Mouse (Mus musculus) liver, embryonic 16.5 days (tissue): ENCODE measurements around the gene Tldc1. TPM values are rescaled to one million over a fixed set of nuclear protein-coding genes. Genes with fewer than 3 reads are reported as not detected.

Experiments
- ATAC-seq: fragments of 200-750 bp; cut with Nextera tagmentation; 2 replicates; pipeline ENCODE4 v1.8.0; 2017; ENCODE audit warnings: low read depth, mild to moderate bottlenecking, moderate number of reproducible peaks, moderate library complexity
- H3K27ac ChIP-seq: fragments of 300-500 bp; sonication (generic); 2 replicates; pipeline ENCODE4 v1.5.1; 2014; ENCODE audit warnings: mild to moderate bottlenecking, low read length
- H3K27me3 ChIP-seq: fragments of 300-500 bp; sonication (generic); 2 replicates; pipeline ENCODE4 v1.6.1; 2014; ENCODE audit warnings: low read depth, low read length, mixed read lengths; ENCODE audit not compliant: control insufficient read depth, insufficient read depth
- H3K36me3 ChIP-seq: fragments of 300-500 bp; sonication (generic); 2 replicates; pipeline ENCODE4 v1.6.1; 2014; ENCODE audit warnings: mild to moderate bottlenecking; ENCODE audit not compliant: control insufficient read depth, insufficient read depth
- H3K4me1 ChIP-seq: fragments of 300-500 bp; sonication (generic); 2 replicates; pipeline ENCODE4 v1.6.1; 2014; ENCODE audit warnings: low read depth, low read length, mixed read lengths; ENCODE audit not compliant: control insufficient read depth
- H3K4me2 ChIP-seq: fragments of 300-500 bp; sonication (generic); 2 replicates; pipeline ENCODE4 v1.6.1; 2014; ENCODE audit warnings: low read depth, low read length, mixed read lengths
- H3K4me3 ChIP-seq: fragments of 300-500 bp; sonication (generic); 2 replicates; pipeline ENCODE4 v1.5.1; 2014; ENCODE audit warnings: low read depth, mild to moderate bottlenecking, low read length
- H3K9ac ChIP-seq: fragments of 300-500 bp; sonication (generic); 2 replicates; pipeline ENCODE4 v1.6.1; 2014; ENCODE audit warnings: low read depth, low read length
- H3K9me3 ChIP-seq: fragments of 300-500 bp; sonication (generic); replicated peaks from 2 replicates; pipeline ENCODE4 v1.6.1; 2016; ENCODE audit warnings: low read length; ENCODE audit not compliant: control insufficient read depth
- WGBS: fragments of 180-500 bp; shearing (Covaris S2); extraction: QIAGEN DNeasy Blood & Tissue Kit; methylation state at CpG from one replicate; pipeline ENCODE4 v1.1.7; 2014; ENCODE audit not compliant: insufficient replicate concordance; 5-methylcytosine and 5-hydroxymethylcytosine counted together
- polyA plus RNA-seq: library from polyadenylated mRNA; unstranded; fragments of >200 nt; fragmentation: Nextera tagmentation; extraction: Ambion mirVana; gene quantifications from 2 replicates; pipeline ENCODE4 v1.2.1, GENCODE M21; 2015

Tldc1 gene
- 4.1 and 4.7 TPM in 2 replicates for polyA plus RNA-seq

DNA sequence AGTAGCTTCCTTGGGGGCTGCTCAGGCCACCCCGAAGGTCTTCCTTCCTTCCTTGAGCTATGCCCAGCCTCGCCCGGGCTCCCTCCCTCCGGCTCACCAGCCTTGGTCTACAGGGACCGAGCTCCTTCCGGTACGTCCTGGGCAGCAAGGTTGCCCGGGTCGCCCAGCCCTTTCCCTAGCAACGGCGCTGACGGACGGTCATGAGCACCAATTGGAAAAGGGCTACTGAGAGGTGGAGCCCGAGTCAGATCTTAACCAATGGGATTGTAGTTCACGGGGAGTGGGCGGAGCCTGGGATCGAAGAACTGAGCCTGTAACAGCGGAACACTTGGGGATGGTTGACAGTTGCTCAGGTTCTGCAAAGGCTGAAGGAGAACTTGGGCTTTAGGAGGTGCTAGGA is at the start of gene Tldc1:
Gene Tldc1, minus strand, starts transcription at position 154 of the 400 bp plus-strand sequence.
- Histone ChIP-seq H3K4me1 (peaks cover 16% of the 10 kb centered on the region), H3K27ac (peak within 1 kb of the TSS; percentile 53), H3K36me3 (no peaks in the 10 kb centered on the region), H3K9ac (peak within 1 kb of the TSS; percentile 78), H3K9me3 (no peaks in the 10 kb centered on the region), H3K4me2 (peak within 1 kb of the TSS; percentile 96), H3K4me3 (peak within 1 kb of the TSS; percentile 70), H3K27me3 (no peaks in the 10 kb centered on the region)
- ATAC-seq = peak; percentile 98
- under 1% methylated on average over 18 of the region's 18 CpGs for WGBS

- Histone ChIP-seq H3K4me3 (no peak overlapping the region), H3K4me2 (no peak overlapping the region), H3K9me3 (no peaks in the 10 kb centered on the region), H3K27ac (peak overlapping the region; percentile 31), H3K4me1 (peaks cover 59% of the 10 kb centered on the region), H3K36me3 (no peaks in the 10 kb centered on the region), H3K9ac (no peak overlapping the region), H3K27me3 (no peaks in the 10 kb centered on the region)
- ATAC-seq = no peak
- 31% methylated on average over 4 of the region's 4 CpGs for WGBS
These were observed 49.5 kb upstream of the Tldc1 start for GRCm38 (mm10) chr8:119827721-119828153.

GRCm38 (mm10) chr8:119826982-119827381 is 48.8 kb upstream of the Tldc1 start:
- 18% methylated on average over 5 of the region's 5 CpGs for WGBS
- H3K9me3 ChIP-seq = no peaks in the 10 kb centered on the region
- no peak for ATAC-seq
- H3K36me3 ChIP-seq = no peaks in the 10 kb centered on the region
- H3K4me3 ChIP-seq = no peak overlapping the region
- H3K4me2 ChIP-seq = 0 out of 2 replicates have a peak overlapping the region, but pooled peaks have one; percentile 14
- H3K27ac ChIP-seq = peak overlapping the region; percentile 31
- H3K9ac ChIP-seq = no peak overlapping the region
- peaks cover 53% of the 10 kb centered on the region for H3K4me1 ChIP-seq
- H3K27me3 ChIP-seq = no peaks in the 10 kb centered on the region

GRCm38 (mm10) chr8:119825950-119826730 is 47.9 kb upstream of the Tldc1 start:
- Histone ChIP-seq H3K36me3 (no peaks in the 10 kb centered on the region; the same call in 1 of the 2 replicates), H3K4me3 (no peak overlapping the region), H3K27ac (peak overlapping the region; percentile 59; the same call in 1 of the 2 replicates), H3K9ac (no peak overlapping the region), H3K4me1 (peaks cover 45% of the 10 kb centered on the region), H3K4me2 (0 out of 2 replicates have a peak overlapping the region, but pooled peaks have one; percentile 0), H3K9me3 (no peaks in the 10 kb centered on the region), H3K27me3 (no peaks in the 10 kb centered on the region)
- no peak for ATAC-seq
- WGBS = 26% methylated on average over 19 of the region's 19 CpGs

DNA sequence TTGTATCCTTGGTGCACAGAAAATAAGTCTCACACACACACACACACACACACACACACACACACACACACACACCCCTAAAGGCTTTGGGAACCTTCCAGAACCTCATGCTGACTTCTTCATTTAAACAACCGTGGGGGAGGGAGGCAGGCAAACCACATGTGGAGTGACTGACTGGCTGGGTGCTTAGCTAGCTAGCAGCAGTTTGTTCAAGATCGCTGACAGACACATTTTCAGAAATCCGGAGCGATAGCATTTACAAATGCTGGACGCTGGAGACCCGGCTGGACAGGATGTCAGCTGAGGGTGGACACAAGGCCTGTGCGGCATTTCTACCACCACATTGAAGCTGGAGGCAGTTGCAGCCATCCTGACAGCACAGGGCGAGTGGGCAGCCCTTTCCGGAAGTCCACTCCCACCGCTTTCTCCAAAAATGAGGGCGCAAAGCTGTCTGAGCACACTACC is 46.6 kb upstream of the Tldc1 start:
- H3K4me2 ChIP-seq = no peak overlapping the region
- H3K4me1 ChIP-seq = peaks cover 32% of the 10 kb centered on the region
- no peaks in the 10 kb centered on the region for H3K27me3 ChIP-seq
- WGBS = 60% methylated on average over 11 of the region's 11 CpGs
- peak; percentile 31 for ATAC-seq
- H3K4me3 ChIP-seq = no peak overlapping the region
- no peak overlapping the region for H3K9ac ChIP-seq
- H3K36me3 ChIP-seq = no peaks in the 10 kb centered on the region; the same call in 1 of the 2 replicates
- no peaks in the 10 kb centered on the region for H3K9me3 ChIP-seq
- H3K27ac ChIP-seq = peak overlapping the region; percentile 68

- H3K4me3 ChIP-seq = no peak overlapping the region
- no peaks in the 10 kb centered on the region for H3K9me3 ChIP-seq
- 69% methylated on average over 4 of the region's 4 CpGs for WGBS
- H3K4me2 ChIP-seq = no peak overlapping the region
- no peak overlapping the region for H3K27ac ChIP-seq
- H3K9ac ChIP-seq = no peak overlapping the region
- H3K36me3 ChIP-seq = no peaks in the 10 kb centered on the region; the same call in 1 of the 2 replicates
- ATAC-seq = no peak
- H3K27me3 ChIP-seq = no peaks in the 10 kb centered on the region
- peaks cover 28% of the 10 kb centered on the region for H3K4me1 ChIP-seq
These were observed 45.9 kb upstream of the Tldc1 start for GRCm38 (mm10) chr8:119824100-119824499.

GRCm38 (mm10) chr8:119823278-119823677 is 45.1 kb upstream of the Tldc1 start:
- Histone ChIP-seq H3K4me2 (no peak overlapping the region), H3K27me3 (no peaks in the 10 kb centered on the region), H3K4me1 (peaks cover 22% of the 10 kb centered on the region), H3K4me3 (no peak overlapping the region), H3K9ac (no peak overlapping the region), H3K9me3 (no peaks in the 10 kb centered on the region), H3K27ac (no peak overlapping the region), H3K36me3 (no peaks in the 10 kb centered on the region; the same call in 1 of the 2 replicates)
- 81% methylated on average over 9 of the region's 9 CpGs for WGBS
- ATAC-seq = no peak

DNA sequence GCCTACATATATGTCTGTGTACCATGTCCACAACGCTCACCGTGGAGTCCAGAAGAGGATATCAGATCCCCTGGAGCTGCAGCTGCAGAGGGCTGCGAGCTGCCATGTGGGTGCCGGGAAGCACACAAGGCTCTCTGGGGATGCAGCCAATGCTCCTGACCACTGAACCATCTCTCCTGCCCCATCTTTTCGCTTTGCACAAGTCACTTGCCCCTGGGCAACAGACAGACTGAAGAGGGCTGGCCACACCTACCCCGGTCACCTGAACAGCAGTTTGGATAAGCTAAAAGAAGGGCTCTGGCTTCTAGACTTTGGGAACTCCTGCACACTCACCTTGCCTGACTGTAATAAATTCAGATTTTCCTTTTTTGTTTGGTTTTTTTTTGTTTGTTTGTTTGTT is 43.5 kb upstream of the Tldc1 start:
- Histone ChIP-seq H3K4me3 (no peak overlapping the region), H3K4me2 (no peak overlapping the region), H3K36me3 (no peaks in the 10 kb centered on the region; the same call in 1 of the 2 replicates), H3K4me1 (peaks cover 21% of the 10 kb centered on the region), H3K27ac (no peak overlapping the region), H3K9me3 (no peaks in the 10 kb centered on the region), H3K9ac (no peak overlapping the region), H3K27me3 (no peaks in the 10 kb centered on the region)
- WGBS = 77% methylated on average over 6 of the region's 6 CpGs
- no peak for ATAC-seq

- Histone ChIP-seq H3K36me3 (no peaks in the 10 kb centered on the region; the same call in 1 of the 2 replicates), H3K9me3 (no peaks in the 10 kb centered on the region), H3K4me1 (peaks cover 12% of the 10 kb centered on the region), H3K9ac (no peak overlapping the region), H3K4me3 (no peak overlapping the region), H3K4me2 (no peak overlapping the region), H3K27me3 (no peaks in the 10 kb centered on the region), H3K27ac (no peak overlapping the region)
- 75% methylated on average over 8 of the region's 8 CpGs for WGBS
- ATAC-seq = no peak
These were observed 41.8 kb upstream of the Tldc1 start for GRCm38 (mm10) chr8:119819976-119820375.
